In the genomic region with DNA sequence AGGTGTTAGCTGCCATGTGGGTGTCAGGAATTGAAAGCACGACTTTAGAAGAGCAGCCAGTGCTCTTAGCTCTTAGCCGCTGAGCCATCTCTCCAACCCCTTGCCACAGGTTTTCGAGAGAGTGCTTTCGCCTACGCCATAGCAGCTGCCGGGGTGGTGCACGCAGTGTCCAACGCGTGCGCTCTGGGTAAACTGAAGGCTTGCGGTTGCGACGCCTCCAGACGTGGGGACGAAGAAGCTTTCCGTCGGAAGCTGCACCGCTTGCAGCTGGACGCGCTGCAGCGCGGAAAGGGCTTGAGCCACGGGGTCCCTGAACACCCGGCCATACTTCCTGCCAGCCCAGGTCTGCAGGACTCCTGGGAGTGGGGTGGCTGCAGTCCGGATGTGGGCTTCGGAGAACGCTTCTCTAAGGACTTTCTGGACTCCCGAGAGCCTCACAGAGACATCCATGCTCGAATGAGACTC, we compare ENCODE assay signal across 8 mouse cellular contexts. TPM values are rescaled to one million over a fixed set of nuclear protein-coding genes. Genes with fewer than 3 reads are reported as not detected.
A peak's percentile ranks its signal among the peaks of the same experiment; 100 is the strongest.
DNase-seq lines count a peak whose midpoint lies in the region; ATAC-seq lines count a peak whose summit lies in the region.
"Had no signal": no experiment of that assay in that cellular context is flagged by ENCODE, and none has a peak within 500 bp of the region (broad histone marks: within the 10 kb centered on the region; RNA-seq: fewer than 3 reads in every experiment).

No protein-coding gene starts in this region.

- H3K9me3 ChIP-seq in forebrain, embryonic 10.5 days: no peaks in the 10 kb centered on the region
- no peaks in the 10 kb centered on the region for H3K9me3 ChIP-seq in limb, embryonic 10.5 days (replicated peaks)

- H3K4me1 ChIP-seq in forebrain, embryonic 10.5 days: peaks cover 65% of the 10 kb centered on the region
- H3K4me1 ChIP-seq in limb, embryonic 10.5 days: peaks cover 63% of the 10 kb centered on the region

- peak; percentile 78 for DNase-seq in right cerebral cortex, adult 18-20 months
- no peak for DNase-seq in right cerebral cortex, postnatal 14 days
- DNase-seq in forebrain, embryonic 10.5 days (ENCODE audit: extremely low spot score, low spot score): peak; percentile 22
- peak; percentile 49 for DNase-seq in limb, embryonic 10.5 days (ENCODE audit: low spot score)
- no peak for DNase-seq in gastrocnemius, postnatal 14 days
- DNase-seq in urinary bladder, postnatal 25 days (ENCODE audit: low spot score): no peak

- peaks cover 100% of the 10 kb centered on the region for H3K27me3 ChIP-seq in forebrain, embryonic 10.5 days (ENCODE audit: poor library complexity, severe bottlenecking)
- peaks cover 100% of the 10 kb centered on the region for H3K27me3 ChIP-seq in limb, embryonic 10.5 days (ENCODE audit: low read depth, poor library complexity, severe bottlenecking)

- ATAC-seq in neutrophil, adult 5-6 weeks (ENCODE audit: extremely low read depth, insufficient number of reproducible peaks, low FRiP score, poor library complexity, severe bottlenecking): 0 out of 2 replicates have a peak, but pooled peaks have one; percentile 17

- no peaks in the 10 kb centered on the region for H3K36me3 ChIP-seq in forebrain, embryonic 10.5 days (replicated peaks)
- H3K36me3 ChIP-seq in limb, embryonic 10.5 days: no peaks in the 10 kb centered on the region

- H3K27ac ChIP-seq in forebrain, embryonic 10.5 days: no peak overlapping the region
- H3K27ac ChIP-seq in limb, embryonic 10.5 days: no peak overlapping the region

- H3K4me3 ChIP-seq in forebrain, embryonic 10.5 days: peak overlapping the region; percentile 19
- peak overlapping the region; percentile 35 for H3K4me3 ChIP-seq in limb, embryonic 10.5 days
- H3K4me3 ChIP-seq: erythroblast, embryonic 14.5 days had no signal

- under 1% methylated on average over 29 of the region's 29 CpGs for WGBS in forebrain, embryonic 10.5 days
- WGBS in limb, embryonic 10.5 days: under 1% methylated on average over 29 of the region's 29 CpGs

- intact Hi-C loops in gastrocnemius, postnatal 14 days (cut with DNase I; ENCODE audit: low total_unique reads): no loop called here

RNA-seq across cellular contexts. Expression of gene Wnt10a, which starts 9.1 kb away (rescaled TPM):
- polyA plus RNA-seq in forebrain, embryonic 10.5 days (2016; fragmentation: Nextera tagmentation; extraction: Ambion mirVana): 0.65 and 0.92 TPM in 2 replicates
- 1.3 and 1.6 TPM in 2 replicates for polyA plus RNA-seq in limb, embryonic 10.5 days (2016; fragmentation: Nextera tagmentation; extraction: Ambion mirVana)
- total RNA-seq in neutrophil, adult 5-6 weeks (2017): not detected in 2 replicates
- total RNA-seq in gastrocnemius, postnatal 14 days (2021): under 1 TPM in 1 of 2 experiments, not detected in 1; 0.10 TPM

RNA-seq across cellular contexts. Expression of gene Wnt6, which starts 28.8 kb away (rescaled TPM):
- polyA plus RNA-seq in forebrain, embryonic 10.5 days (2016; fragmentation: Nextera tagmentation; extraction: Ambion mirVana): 9.1 and 10.6 TPM in 2 replicates
- 30.1 and 34.2 TPM in 2 replicates for polyA plus RNA-seq in limb, embryonic 10.5 days (2016; fragmentation: Nextera tagmentation; extraction: Ambion mirVana)
- not detected in 2 replicates for total RNA-seq in neutrophil, adult 5-6 weeks (2017)
- total RNA-seq in gastrocnemius, postnatal 14 days (2021): 1 to 10 TPM in 1 of 2 experiments, under 1 TPM in 1; 0.49 to 1.7 TPM
- polyA plus RNA-seq: erythroblast, embryonic 14.5 days had no signal

RNA-seq across cellular contexts. Expression of gene Prkag3, which starts 51.4 kb away (rescaled TPM):
- 0.20 TPM in 1 of 2 replicates, not detected in the other for polyA plus RNA-seq in forebrain, embryonic 10.5 days (2016; fragmentation: Nextera tagmentation; extraction: Ambion mirVana)
- 0.16 and 0.29 TPM in 2 replicates for polyA plus RNA-seq in limb, embryonic 10.5 days (2016; fragmentation: Nextera tagmentation; extraction: Ambion mirVana)
- total RNA-seq in neutrophil, adult 5-6 weeks (2017): 0.23 TPM in 1 of 2 replicates, not detected in the other
- 100 to 1,000 TPM in 1 of 2 experiments, 10 to 100 TPM in 1; 76.2 to 109 TPM for total RNA-seq in gastrocnemius, postnatal 14 days (2021)
- polyA plus RNA-seq: erythroblast, embryonic 14.5 days had no signal

RNA-seq across cellular contexts. Expression of gene Cdk5r2, which starts 54.3 kb away (rescaled TPM):
- polyA plus RNA-seq in forebrain, embryonic 10.5 days (2016; fragmentation: Nextera tagmentation; extraction: Ambion mirVana): 0.22 and 0.25 TPM in 2 replicates
- not detected in 2 replicates for polyA plus RNA-seq in limb, embryonic 10.5 days (2016; fragmentation: Nextera tagmentation; extraction: Ambion mirVana)
- not detected in 2 replicates for total RNA-seq in neutrophil, adult 5-6 weeks (2017)
- under 1 TPM in 1 of 2 experiments, not detected in 1; 0.06 TPM for total RNA-seq in gastrocnemius, postnatal 14 days (2021)
- polyA plus RNA-seq: erythroblast, embryonic 14.5 days had no signal

Comparison
In these comparisons a context has a peak if more than half of its experiments do, and no peak if none do; other contexts are left out.
1. DNase-seq: peak in right cerebral cortex, adult 18-20 months (single experiment), forebrain, embryonic 10.5 days (single experiment) and limb, embryonic 10.5 days (single experiment); none in right cerebral cortex, postnatal 14 days (single experiment), gastrocnemius, postnatal 14 days (single experiment) and urinary bladder, postnatal 25 days (single experiment).
2. RNA of gene Prkag3, which starts 51.4 kb away (total RNA-seq): 76.2 to 109 TPM in gastrocnemius, postnatal 14 days; 0.23 TPM in neutrophil, adult 5-6 weeks; every median in the first group is over 10 times any median in the second.